Mouse (Mus musculus) testis, postnatal 10 days (tissue): ENCODE results near the gene Hyls1.
"Not testable (repeated sequence)": the region's sequence is repeated elsewhere in the genome, so short reads cannot be mapped to it uniquely, and the experiment has no call there.

Experiments
- DNase-seq: peaks from one replicate; pipeline ENCODE4 v3.0.0; 2021; ENCODE audit warnings: low spot score

Gene Hyls1

DNA sequence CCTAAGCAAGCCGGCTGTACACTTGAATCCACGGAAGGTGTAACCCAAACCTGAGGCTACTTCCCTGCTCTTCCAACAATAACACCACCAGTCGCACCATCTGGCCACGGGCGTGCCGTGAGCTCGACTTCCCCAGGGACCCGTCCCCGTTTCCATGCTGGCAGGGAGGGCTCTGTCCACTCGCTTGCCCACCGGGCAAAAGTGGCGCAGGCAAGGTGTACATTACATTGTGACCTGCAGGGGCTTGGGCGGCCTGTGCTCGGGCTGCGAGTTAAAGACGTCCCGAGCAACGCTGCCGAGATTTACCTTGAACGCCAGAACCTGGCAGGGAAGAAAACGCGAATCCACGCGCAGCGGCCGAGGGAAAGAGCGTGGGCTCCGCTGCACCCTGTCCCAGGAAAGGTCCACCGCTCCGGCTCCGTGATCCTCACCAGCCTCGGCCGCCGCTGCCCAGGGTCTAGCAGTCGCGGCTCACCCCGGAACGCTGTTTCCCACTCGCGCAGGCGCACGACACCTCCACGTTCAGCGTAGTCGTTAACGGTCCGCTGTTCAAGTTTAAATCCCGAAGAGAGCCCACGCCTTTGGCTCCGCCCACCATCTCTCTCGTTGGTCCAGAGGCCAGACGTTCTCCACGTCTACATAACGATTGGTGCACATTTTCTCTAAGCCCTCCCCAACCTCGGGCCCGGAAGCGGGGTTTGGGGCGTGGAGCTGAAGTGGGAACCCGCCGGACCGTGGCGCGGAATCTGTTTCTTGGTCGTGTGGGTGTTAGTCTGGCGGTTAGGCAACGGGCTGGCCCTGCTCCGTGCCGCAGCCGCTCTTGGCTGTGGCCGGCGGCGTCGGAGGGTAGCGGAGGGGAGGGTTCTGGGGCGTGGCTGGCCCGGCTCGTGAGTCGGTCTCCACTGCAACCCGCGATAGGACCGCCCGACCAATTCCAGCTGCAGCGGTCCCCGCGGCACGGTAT is at the start of gene Hyls1, which contains the start of gene Pate2:
Gene Hyls1 (minus strand): TSS at position 828 of the 964 bp plus-strand sequence.
Gene Pate2 (plus strand): TSS at position 714 of the 964 bp plus-strand sequence.
- peak; percentile 95 for DNase-seq

- not testable (repeated sequence) for DNase-seq
Observed at GRCm38 (mm10) chr9:35616784-35617183, 46.6 kb upstream of the Hyls1 start.

- DNase-seq, result no peak
Observed at GRCm38 (mm10) chr9:35614005-35614404, 43.8 kb upstream of the Hyls1 start.

- DNase-seq, result no peak
Observed at GRCm38 (mm10) chr9:35611841-35612240, 41.6 kb upstream of the Hyls1 start, which contains the start of gene Pate4. TSS of gene Pate4 (minus strand) at chr9:35611941.

DNA sequence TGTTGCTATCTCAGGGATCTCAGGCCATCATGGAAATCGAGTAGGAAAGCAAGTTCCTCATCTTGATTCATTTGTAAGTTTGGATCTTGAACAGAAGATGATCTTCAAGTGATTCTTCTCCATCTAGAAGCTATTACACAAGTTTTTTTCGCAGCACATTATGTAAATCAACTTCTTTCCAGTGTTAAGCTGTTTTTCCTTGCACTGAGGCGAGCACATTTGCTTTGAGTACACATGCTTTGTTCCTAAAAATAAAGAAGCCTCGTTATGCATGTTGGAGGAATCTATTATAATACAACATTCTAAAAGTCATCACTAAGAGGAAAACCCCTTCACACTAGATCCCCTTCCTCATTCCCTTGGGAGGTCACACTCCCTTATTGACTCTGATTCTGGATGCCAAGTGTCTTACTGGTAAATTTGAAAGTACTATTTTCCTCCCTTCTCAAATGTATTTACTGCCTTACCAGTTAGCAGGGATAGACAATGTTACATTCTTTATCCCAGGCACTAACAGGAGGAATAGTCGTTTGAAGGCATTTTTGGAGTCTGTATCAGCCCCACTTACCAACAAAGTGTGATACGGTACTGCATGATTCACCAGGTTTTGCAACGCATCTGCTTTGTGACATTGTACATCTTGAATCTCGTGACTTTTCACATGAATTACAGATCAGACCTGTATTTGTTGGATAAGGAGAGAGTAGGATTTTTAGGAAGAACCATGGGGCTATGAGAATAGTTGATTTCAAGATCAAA is 37.6 kb upstream of the Hyls1 start:
- no peak for DNase-seq

GRCm38 (mm10) chr9:35592903-35593302 is 22.7 kb upstream of the Hyls1 start:
- peak; percentile 58 for DNase-seq

DNA sequence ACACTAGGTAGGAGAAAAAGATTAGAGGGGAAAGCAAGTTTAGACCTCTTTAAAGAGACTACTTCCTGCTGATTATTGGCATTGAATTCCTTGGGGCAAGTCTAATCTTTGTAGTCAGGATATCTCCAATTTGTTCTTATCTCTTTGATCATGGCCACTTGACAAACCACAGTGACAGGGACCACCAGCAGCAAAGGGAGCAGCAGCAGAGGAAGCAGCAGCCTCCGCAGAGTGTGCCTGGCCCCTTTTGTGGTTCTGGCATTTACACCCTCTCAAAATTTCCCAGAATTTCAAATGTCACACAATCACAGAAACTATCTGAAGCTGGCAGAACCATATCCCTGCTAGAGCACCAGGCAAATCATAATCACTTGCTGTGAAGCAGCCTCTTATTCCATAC is 17.5 kb upstream of the Hyls1 start:
- no peak for DNase-seq

DNA sequence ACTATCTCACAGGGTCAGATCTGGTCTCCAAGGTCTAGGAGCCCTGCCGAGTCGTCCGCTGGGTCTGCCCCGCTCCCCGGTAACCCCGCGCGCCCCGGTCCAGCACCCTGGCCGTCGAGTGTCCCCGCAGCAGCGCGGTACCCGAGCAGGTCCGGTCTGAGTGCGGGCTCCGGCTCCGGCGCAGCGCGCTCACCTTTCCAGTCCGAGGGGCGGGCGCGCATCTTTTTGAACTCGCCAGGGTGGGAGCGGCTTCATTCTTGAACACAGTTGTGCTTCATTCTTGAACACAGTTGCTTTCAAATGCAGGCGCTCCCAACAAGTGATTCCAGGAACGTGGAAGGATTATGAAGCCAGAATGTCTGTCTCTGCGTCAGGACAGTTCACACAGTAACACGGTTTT is 4.2 kb upstream of the Hyls1 start:
- DNase-seq, result peak; percentile 48

DNA sequence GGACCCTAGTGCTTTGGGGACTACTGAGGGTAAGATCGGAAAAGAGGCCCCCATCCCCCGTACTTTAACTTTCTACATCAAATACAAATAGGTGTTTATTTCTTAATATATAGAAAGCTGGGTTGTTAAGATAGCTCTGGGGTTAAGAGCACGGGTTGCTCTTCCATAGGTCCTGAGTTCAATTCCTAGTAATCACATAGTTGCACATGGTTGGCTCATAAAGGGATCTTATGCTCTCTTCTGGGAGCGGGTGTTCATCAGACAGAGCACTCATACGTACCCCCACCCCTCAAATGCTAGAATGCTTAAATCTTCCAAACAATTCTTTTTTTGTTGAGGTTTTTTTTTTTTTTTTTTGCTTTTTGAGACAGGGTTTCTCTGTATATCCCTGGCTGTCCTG is 465 bp upstream of the Hyls1 start:
- no peak for DNase-seq

DNA sequence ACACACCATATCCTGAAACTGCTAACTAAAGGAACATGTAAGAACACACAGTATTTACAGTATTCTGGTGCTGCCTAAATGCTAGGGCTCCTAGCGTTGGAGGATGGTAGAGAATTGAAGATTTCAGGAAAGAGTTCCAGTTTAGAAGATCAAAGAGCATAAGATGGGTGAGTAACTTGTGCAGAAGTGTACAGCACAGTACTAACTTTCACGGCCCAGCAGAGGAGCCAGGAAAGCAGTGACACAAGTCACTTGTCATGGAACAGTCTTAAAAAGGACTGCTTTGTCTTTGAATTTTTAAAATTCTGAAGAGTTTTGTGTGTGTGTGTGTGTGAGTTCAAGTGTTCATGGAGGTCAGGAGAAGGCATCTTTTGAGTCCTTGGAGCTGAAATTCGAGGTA is 2.2 kb downstream of the Hyls1 start:
- no peak for DNase-seq

GRCm38 (mm10) chr9:35564536-35565240 is 5.5 kb downstream of the Hyls1 start:
- no peak for DNase-seq

DNA sequence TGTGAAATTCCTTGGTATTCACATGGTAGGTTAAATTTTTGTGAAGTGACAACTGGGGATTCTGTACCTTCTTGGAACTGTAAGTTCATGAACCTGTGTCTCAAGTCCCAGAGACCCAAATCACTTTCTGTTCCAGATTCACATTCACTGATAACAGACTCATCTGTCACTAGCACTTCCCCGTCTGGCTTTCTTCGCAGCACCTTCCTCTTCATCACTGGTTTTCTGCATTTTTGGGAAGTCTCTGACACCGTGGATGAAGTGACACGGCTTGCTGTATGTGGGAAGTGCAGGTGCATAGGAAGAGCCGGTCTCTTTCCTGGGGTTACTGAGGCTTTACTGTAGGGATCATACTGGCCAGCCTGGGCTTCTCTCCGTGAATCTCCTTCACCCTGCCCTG is 8.6 kb downstream of the Hyls1 start:
- no peak for DNase-seq

- no peak for DNase-seq
Observed at GRCm38 (mm10) chr9:35561076-35561475, 9.1 kb downstream of the Hyls1 start.

DNA sequence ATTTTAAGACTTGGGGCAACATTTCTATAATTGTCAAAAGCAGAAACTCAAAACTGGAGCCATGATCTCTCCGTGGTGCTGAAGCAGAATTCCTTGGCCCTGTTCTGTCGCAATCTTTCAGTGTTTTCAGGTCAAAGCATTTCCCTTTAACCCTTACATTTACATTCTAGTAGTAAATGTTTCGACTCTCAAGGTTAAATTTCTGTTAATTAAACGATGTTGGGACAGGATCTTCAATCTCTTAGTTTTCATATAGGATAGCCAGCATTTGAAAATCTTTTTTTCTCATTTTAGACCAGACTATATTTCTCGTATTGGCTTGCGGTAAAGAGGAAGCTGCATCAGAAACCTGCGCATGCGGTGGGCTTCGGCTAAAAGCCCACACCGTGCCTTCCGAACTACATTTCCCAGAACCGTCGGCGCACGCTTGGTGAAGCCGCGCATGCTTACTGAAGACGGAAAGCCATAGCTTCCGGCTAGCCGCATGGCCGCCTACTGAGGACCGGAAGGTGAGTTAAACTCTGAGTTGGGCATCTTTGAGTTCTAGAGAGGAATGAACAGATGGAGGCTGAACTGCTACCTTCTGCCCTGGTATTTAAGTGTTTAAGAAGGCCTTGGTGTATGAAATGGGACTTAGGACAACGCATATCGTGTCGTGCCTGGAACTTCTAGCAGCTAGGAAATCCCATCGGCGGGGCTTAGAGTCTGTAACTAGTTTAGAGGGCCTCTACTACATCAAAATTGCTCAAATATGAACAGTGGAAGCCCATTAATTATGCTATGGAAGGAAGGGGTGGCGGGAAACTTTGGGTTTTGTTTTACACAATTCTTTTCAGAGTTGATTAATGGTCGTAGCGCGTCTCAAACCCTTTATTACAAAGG is 10.9 kb downstream of the Hyls1 start:
- peak; percentile 76 for DNase-seq

GRCm38 (mm10) chr9:35558257-35559008 is 11.8 kb downstream of the Hyls1 start, which contains the start of the genes Ddx25 and Pus3:
TSS of gene Ddx25 (minus strand) at chr9:35558528.
TSS of gene Pus3 (plus strand) at chr9:35558595.
- peak; percentile 60 for DNase-seq

DNA sequence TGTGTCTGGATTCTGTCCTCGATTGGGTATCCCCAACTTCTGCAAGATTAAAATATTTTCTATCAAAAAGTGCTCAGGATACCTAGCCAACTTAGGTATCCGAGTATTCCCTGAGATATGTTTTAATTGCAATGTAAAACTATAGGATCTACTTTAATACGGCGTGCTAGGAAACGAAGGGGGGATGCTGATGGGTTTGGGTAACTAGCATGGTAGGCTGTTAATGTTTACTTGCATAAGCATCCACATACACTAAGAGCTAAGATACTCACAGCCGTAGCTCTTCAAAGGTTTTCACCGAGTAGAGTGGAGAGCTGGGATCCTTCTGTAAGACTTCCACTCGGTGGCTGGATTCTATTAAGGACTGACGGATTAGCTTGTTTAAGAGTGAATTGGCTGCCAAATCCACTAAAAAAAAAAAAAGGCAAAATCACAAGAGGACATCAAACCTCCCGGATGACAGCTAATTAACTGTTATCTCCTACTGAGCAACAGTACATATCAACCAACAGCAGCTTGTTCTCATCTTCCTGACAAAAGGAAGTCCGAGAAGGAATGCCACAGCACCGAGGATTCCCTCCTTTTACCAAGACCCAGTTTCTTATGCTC is 13.6 kb downstream of the Hyls1 start:
- no peak for DNase-seq

DNA sequence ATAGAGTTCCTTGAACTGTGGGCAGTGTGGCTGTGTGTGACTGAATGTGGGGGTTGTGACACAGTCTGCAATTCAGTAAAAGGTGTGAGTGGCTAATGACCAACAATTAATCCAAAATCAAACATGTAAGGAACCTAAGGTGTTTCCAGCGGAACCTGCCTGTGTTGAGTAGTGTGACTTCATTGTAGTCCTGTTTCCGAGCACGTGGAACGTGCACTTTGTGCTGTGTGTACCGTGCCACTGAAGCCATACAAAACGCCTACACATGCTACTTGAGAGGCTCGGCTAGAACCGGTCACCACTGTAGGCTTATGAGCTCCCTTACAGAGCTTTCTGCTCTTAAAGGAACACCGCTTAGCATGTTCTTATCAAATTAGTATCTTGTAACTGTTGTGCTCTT is 21.7 kb downstream of the Hyls1 start:
- DNase-seq, result no peak

DNA sequence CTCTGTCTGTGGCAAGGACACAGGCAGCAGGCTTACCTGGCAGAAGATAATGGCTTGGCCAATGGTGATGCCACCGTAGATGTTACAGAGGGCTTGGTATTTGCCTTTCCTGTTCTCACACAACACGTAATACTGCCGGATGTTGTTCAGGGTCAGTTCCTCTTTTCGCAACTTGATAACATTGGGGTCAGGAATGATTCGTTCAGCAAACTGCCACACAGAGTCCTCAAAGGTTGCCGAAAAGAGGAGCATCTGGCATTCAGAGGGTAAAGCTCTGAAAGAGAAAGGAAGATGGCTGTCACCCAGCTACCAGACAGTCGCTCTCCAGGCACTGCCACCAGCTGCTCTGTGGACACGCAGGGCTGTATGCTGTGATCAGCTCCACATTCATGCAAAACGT is 23.5 kb downstream of the Hyls1 start:
- no peak for DNase-seq

DNA sequence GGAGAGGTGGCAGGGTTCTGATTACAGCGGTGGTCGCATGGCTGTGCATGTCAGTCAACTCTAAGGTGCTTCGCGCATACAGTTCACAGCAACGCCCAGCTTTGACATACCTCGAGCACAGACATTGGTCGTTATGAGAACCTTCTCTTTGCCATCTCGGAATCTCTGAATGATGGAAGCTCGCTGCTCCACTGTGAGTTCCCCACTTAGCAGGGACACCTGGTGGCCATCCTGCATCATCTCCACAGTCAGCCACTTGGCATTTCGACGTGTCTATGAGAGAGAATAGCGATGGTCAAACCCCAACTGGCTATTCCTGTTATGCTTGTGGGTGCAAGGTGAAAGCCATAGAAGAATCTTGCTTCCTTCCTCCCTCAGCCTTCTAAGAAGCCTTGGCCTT is 24.5 kb downstream of the Hyls1 start:
- DNase-seq, result no peak

DNA sequence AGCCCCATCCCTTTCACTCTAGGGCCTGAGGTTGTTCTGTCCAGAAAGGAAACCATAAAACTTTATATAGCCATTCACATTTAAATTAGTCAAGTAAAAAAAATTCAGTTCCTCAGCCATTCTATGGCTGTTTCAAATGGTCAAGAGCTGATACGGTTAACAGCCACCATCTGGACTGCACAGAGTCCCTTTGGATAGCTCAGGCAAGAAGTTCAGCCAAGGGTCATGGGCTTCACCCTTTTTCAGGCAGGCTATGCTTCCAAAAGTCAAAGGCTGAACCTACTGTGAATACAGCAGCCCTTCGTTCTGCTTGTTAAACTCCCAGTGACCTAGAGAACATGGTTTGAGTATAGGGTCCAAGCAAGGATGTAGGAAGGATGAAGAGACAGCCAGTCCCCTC is 25.5 kb downstream of the Hyls1 start:
- no peak for DNase-seq
